Mouse (Mus musculus) hindbrain, embryonic 16.5 days (tissue): ENCODE measurements around the gene Vmn2r116. TPM values are rescaled to one million over a fixed set of nuclear protein-coding genes. Genes with fewer than 3 reads are reported as not detected.
"Not testable (repeated sequence)": the region's sequence is repeated elsewhere in the genome, so short reads cannot be mapped to it uniquely, and the experiment has no call there.

Experiments used
- ATAC-seq: fragments of 200-750 bp; cut with Nextera tagmentation; 2 replicates; pipeline ENCODE4 v1.8.0; 2017; ENCODE audit warnings: moderate TSS enrichment, moderate library complexity
- H3K27ac ChIP-seq: fragments of 300-500 bp; sonication (generic); 2 replicates; pipeline ENCODE4 v1.5.1; 2014; ENCODE audit warnings: low read depth, mild to moderate bottlenecking, control low read depth, low read length, moderate library complexity
- H3K27me3 ChIP-seq: fragments of 300-500 bp; sonication (generic); replicated peaks from 2 replicates; pipeline ENCODE4 v1.6.1; 2014; ENCODE audit warnings: low read length; ENCODE audit not compliant: control insufficient read depth, insufficient read depth
- H3K36me3 ChIP-seq: fragments of 300-500 bp; sonication (generic); 2 replicates; pipeline ENCODE4 v1.6.1; 2014; ENCODE audit warnings: mild to moderate bottlenecking, low read length, moderate library complexity, mixed read lengths; ENCODE audit not compliant: control insufficient read depth, insufficient read depth
- H3K4me1 ChIP-seq: fragments of 300-500 bp; sonication (generic); 2 replicates; pipeline ENCODE4 v1.6.1; 2014; ENCODE audit warnings: low read depth, low read length; ENCODE audit not compliant: control insufficient read depth, insufficient read depth
- H3K4me2 ChIP-seq: fragments of 300-500 bp; sonication (generic); 2 replicates; pipeline ENCODE4 v1.6.1; 2014; ENCODE audit warnings: mild to moderate bottlenecking, low read length, control low read depth, moderate library complexity
- H3K4me3 ChIP-seq: fragments of 300-500 bp; sonication (generic); 2 replicates; pipeline ENCODE4 v1.5.1; 2014; ENCODE audit warnings: mild to moderate bottlenecking, low read length, control low read depth, moderate library complexity
- H3K9ac ChIP-seq: fragments of 300-500 bp; sonication (generic); 2 replicates; pipeline ENCODE4 v1.6.1; 2014; ENCODE audit warnings: low read depth, mild to moderate bottlenecking, control low read depth, low read length, moderate library complexity
- H3K9me3 ChIP-seq: fragments of 300-500 bp; sonication (generic); 2 replicates; pipeline ENCODE4 v1.6.1; 2014; ENCODE audit warnings: mild to moderate bottlenecking, low read length, moderate library complexity; ENCODE audit not compliant: control insufficient read depth
- whole genome bisulfite sequencing: fragments of 180-500 bp; shearing (Covaris S2); extraction: QIAGEN DNeasy Blood & Tissue Kit; methylation state at CpG from one replicate; pipeline ENCODE4 v1.1.7; 2014; 5-methylcytosine and 5-hydroxymethylcytosine counted together
- polyA plus RNA-seq: library from polyadenylated mRNA; unstranded; fragments of >200 nt; fragmentation: Nextera tagmentation; extraction: Ambion mirVana; gene quantifications from 2 replicates; pipeline ENCODE4 v1.2.1, GENCODE M21; 2015

Vmn2r116 gene
- not detected in 2 replicates for polyA plus RNA-seq

DNA sequence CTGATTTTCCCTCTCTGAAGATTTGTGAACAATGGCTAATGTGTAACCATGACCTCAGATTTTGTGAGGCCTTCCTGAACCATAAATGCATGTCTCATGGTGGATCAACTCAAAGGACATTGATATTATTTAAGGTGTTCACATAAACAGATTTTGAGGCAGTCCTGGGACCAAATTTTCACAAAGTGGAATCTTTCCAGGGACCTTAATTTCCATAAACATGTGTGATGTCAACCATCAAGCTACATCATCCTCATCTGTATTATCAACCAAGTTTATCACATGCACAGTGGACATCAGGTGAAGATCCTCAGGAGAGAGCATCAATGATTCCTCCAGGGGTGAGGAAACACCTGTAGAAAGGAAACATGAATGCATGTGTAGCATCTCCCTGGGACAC lies at the start of gene Vmn2r116:
Gene Vmn2r116 (plus strand): TSS at position 301 of the 400 bp plus-strand sequence.
- H3K9ac ChIP-seq, H3K36me3 ChIP-seq, H3K4me2 ChIP-seq, H3K27me3 ChIP-seq, H3K9me3 ChIP-seq, H3K4me1 ChIP-seq, H3K27ac ChIP-seq, H3K4me3 ChIP-seq, ATAC-seq: not testable (repeated sequence)

DNA sequence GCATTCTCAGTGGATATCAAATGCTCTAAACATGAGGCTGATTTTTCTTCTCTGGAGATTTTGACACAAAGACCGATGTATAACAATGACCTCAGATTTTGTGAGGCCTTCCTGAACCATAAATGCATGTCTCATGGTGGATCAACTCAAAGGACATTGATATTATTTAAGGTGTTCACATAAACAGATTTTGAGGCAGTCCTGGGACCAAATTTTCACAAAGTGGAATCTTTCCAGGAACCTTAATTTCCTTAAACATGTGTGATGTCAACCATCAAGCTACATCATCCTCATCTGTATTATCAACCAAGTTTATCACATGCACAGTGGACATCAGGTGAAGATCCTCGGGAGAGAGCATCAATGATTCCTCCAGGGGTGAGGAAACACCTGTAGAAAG lies 41.0 kb upstream of the Vmn2r116 start, which contains the start of gene Vmn2r115:
Gene Vmn2r115 (plus strand): TSS at position 301 of the 400 bp plus-strand sequence.
- not testable (repeated sequence) for H3K36me3 ChIP-seq, H3K4me2 ChIP-seq, H3K9me3 ChIP-seq, H3K27ac ChIP-seq, H3K4me1 ChIP-seq, H3K4me3 ChIP-seq, H3K9ac ChIP-seq, ATAC-seq, H3K27me3 ChIP-seq
- 61% methylated on average over 2 of the region's 2 CpGs for WGBS

DNA sequence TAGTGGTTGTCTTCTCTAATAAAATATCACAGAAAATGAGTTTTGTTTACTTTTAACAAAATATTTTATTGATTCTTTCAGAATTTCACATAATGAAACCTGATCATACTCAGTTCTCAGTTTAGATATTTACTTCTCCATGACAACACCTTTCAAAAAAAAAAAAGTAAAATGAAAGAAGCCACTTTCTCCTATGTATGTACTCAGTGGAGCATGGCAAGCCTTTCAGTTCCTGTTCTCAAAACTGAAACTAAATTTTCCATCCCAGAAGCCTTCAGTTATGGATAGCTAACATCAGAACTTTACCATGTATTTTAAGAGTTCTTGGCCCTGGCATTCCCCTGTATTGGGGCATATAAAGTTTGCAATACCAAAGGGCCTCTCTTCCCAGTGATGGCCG lies 32.8 kb upstream of the Vmn2r116 start:
- H3K4me2 ChIP-seq = no peak overlapping the region
- no peak overlapping the region for H3K27ac ChIP-seq
- no peak overlapping the region for H3K4me3 ChIP-seq
- no peaks in the 10 kb centered on the region for H3K36me3 ChIP-seq
- no peaks in the 10 kb centered on the region for H3K4me1 ChIP-seq
- no peak overlapping the region for H3K9ac ChIP-seq
- ATAC-seq = no peak
- no peaks in the 10 kb centered on the region for H3K9me3 ChIP-seq
- H3K27me3 ChIP-seq = no peaks in the 10 kb centered on the region
- 80% methylated on average over 1 of the region's 1 CpGs for WGBS

DNA sequence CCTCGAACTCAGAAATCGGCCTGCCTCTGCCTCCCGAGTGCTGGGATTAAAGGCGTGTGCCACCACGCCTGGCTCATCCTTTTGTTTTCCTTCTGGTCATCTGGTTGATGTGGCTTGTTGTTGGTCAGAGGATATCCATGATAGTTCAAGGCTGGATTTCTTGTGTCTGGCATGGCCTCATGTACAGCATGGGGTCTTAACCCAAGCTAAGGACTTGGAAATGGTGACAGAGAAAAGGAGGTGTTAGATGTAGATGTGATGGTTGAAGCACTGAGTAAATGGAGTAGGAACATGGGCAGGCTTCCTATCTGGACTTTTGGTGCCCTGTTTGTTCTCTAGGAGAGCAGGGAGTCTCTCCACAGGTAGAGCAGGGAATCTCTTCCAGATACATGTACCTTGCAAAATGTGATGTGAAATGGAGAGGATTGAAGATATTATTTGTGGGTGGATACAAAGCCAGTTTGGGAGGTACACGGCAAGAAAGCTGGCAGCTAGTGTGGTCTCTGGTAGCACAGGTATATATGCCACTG lies 48.8 kb downstream of the Vmn2r116 start:
- ATAC-seq = no peak
- H3K4me2 ChIP-seq = no peak overlapping the region
- no peaks in the 10 kb centered on the region for H3K27me3 ChIP-seq
- no peak overlapping the region for H3K4me3 ChIP-seq
- no peak overlapping the region for H3K27ac ChIP-seq
- no peak overlapping the region for H3K9ac ChIP-seq
- WGBS = 79% methylated on average over 6 of the region's 6 CpGs
- no peaks in the 10 kb centered on the region for H3K4me1 ChIP-seq
- H3K9me3 ChIP-seq = peaks cover 10% of the 10 kb centered on the region; the same call in 1 of the 2 replicates
- no peaks in the 10 kb centered on the region for H3K36me3 ChIP-seq

Other genes with a start within 250 kb of the Vmn2r116 start
- 26.3 and 27.3 TPM in 2 replicates for gene Zfp40, start 191.4 kb upstream of the Vmn2r116 start, polyA plus RNA-seq
- not detected in 2 replicates for gene Vmn2r114, start 72.1 kb upstream of the Vmn2r116 start, polyA plus RNA-seq
- not detected in 2 replicates for gene Vmn2r115, start 40.9 kb upstream of the Vmn2r116 start, polyA plus RNA-seq
- gene Vmn2r117, start 95.1 kb downstream of the Vmn2r116 start, polyA plus RNA-seq = not detected in 2 replicates
- gene Zfp213, start 179.6 kb downstream of the Vmn2r116 start, polyA plus RNA-seq = 17.0 and 18.0 TPM in 2 replicates
- gene Zfp13, start 214.9 kb downstream of the Vmn2r116 start, polyA plus RNA-seq = 26.4 and 29.1 TPM in 2 replicates
- 0.20 and 0.25 TPM in 2 replicates for gene Zscan10, start 216.3 kb downstream of the Vmn2r116 start, polyA plus RNA-seq